7 mouse cellular contexts compared by ENCODE assay signal in the genomic region with DNA sequence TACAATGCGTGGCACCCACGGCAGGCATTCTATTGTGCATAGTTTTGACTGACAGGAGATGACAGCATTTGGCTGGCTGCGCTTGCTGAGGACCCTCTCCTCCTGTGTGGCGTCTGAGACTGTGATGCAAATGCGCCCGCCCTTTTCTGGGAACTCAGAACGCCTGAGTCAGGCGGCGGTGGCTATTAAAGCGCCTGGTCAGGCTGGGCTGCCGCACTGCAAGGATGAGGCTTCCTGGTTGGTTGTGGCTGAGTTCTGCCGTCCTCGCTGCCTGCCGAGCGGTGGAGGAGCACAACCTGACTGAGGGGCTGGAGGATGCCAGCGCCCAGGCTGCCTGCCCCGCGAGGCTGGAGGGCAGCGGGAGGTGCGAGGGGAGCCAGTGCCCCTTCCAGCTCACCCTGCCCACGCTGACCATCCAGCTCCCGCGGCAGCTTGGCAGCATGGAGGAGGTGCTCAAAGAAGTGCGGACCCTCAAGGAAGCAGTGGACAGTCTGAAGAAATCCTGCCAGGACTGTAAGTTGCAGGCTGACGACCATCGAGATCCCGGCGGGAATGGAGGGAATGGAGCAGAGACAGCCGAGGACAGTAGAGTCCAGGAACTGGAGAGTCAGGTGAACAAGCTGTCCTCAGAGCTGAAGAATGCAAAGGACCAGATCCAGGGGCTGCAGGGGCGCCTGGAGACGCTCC. TPM values are rescaled to one million over a fixed set of nuclear protein-coding genes. Genes with fewer than 3 reads are reported as not detected.
DNase-seq lines count a peak whose midpoint lies in the region; ATAC-seq lines count a peak whose summit lies in the region.

Gene Fgl2, plus strand, starts transcription at position 150 of the 687 bp plus-strand sequence.

- peak; percentile 48 for ATAC-seq in activated CD4-positive, CD25-positive, alpha-beta regulatory T cell, adult 4 months
- ATAC-seq in hindbrain, embryonic 16.5 days: peak; percentile 95
- ATAC-seq in megakaryocyte-erythroid progenitor cell, adult 5-6 weeks (replicated peaks; ENCODE audit: low FRiP score, low TSS enrichment, poor library complexity, severe bottlenecking): peak; percentile 92

- H3K4me1 ChIP-seq in hindbrain, embryonic 16.5 days (ENCODE audit: control insufficient read depth, insufficient read depth, low read depth, low read length): peaks cover 3% of the 10 kb centered on the region; the same call in 1 of the 2 replicates

- peak; percentile 29 to 53 for DNase-seq in cerebellum, postnatal 4 days (ENCODE audit: low spot score in 2 of 2)
- DNase-seq in gastrocnemius, adult 8-10 months (ENCODE audit: low spot score in 2 of 2): peak; percentile 14 to 36
- peak; percentile 24 to 32 for DNase-seq in left cerebral cortex, postnatal 36 days (ENCODE audit: low spot score in 2 of 2)
- peak; percentile 42 for DNase-seq in right cerebral cortex, postnatal 14 days

- peak within 1 kb of the TSS; percentile 61 for H3K27ac ChIP-seq in hindbrain, embryonic 16.5 days (ENCODE audit: low read depth, low read length)

- no peaks in the 10 kb centered on the region for H3K36me3 ChIP-seq in hindbrain, embryonic 16.5 days (ENCODE audit: control insufficient read depth, insufficient read depth, low read length)

- H3K27me3 ChIP-seq in hindbrain, embryonic 16.5 days (replicated peaks; ENCODE audit: control insufficient read depth, insufficient read depth, low read length): no peaks in the 10 kb centered on the region

- 4% methylated on average over 31 of the region's 31 CpGs for WGBS in hindbrain, embryonic 16.5 days

- H3K9ac ChIP-seq in hindbrain, embryonic 16.5 days (ENCODE audit: low read depth, low read length): peak within 1 kb of the TSS; percentile 77

- no peaks in the 10 kb centered on the region for H3K9me3 ChIP-seq in hindbrain, embryonic 16.5 days (ENCODE audit: control insufficient read depth, low read length)

- peak within 1 kb of the TSS; percentile 98 for H3K4me2 ChIP-seq in hindbrain, embryonic 16.5 days (ENCODE audit: low read length)

- peak within 1 kb of the TSS; percentile 58 for H3K4me3 ChIP-seq in hindbrain, embryonic 16.5 days (ENCODE audit: low read length)

- intact Hi-C loops in left cerebral cortex, postnatal 36 days (cut with DNase I): no loop called here

RNA-seq across cellular contexts. Expression of gene Fgl2, which starts in this region (rescaled TPM):
- 10 to 100 TPM; 27.5 to 28.0 TPM for polyA plus RNA-seq in activated CD4-positive, CD25-positive, alpha-beta regulatory T cell, adult 4 months (2017; shearing (Covaris generic))
- total RNA-seq in gastrocnemius, adult 8-10 months (2022): 1 to 10 TPM; 2.2 to 4.5 (median 3.8) TPM
- polyA plus RNA-seq in hindbrain, embryonic 16.5 days (2015; fragmentation: Nextera tagmentation; extraction: Ambion mirVana): 3.1 and 4.9 TPM in 2 replicates
- 1 to 10 TPM; 1.4 to 2.5 TPM for total RNA-seq in left cerebral cortex, postnatal 36 days (2021)
- 1.2 and 1.8 TPM in 2 replicates for total RNA-seq in megakaryocyte-erythroid progenitor cell, adult 5-6 weeks (2014; fragmentation: Nextera tagmentation)
- 1.6 and 5.8 TPM in 2 replicates for total RNA-seq in megakaryocyte-erythroid progenitor cell, adult 5-6 weeks (2017)

Comparison
In these comparisons a context has a peak if more than half of its experiments do, and no peak if none do; other contexts are left out.
1. Peak in every context shown above with its lines: DNase-seq, ATAC-seq, H3K4me3 ChIP-seq and H3K27ac ChIP-seq.